Mouse (Mus musculus) forebrain, embryonic 11.5 days (tissue): Measurements from ENCODE around the gene Dgcr8. TPM values are rescaled to one million over a fixed set of nuclear protein-coding genes. Genes with fewer than 3 reads are reported as not detected.

ENCODE experiments used
- microRNA counts: library from miRNA; unstranded; fragments of <30 nt; microRNA quantifications from one replicate; lab custom pipeline; 2015
- microRNA-seq: library from miRNA; unstranded; fragments of <30 nt; microRNA quantifications from one replicate; pipeline ENCODE4, GENCODE M21; 2016; ENCODE audit not compliant: insufficient number of aligned reads
- polyA plus RNA-seq: library from polyadenylated mRNA; unstranded; fragments of >200 nt; fragmentation: Nextera tagmentation; extraction: Ambion mirVana; gene quantifications from 2 replicates; pipeline ENCODE4 v1.2.1, GENCODE M21; 2014

Gene Dgcr8
- polyA plus RNA-seq, 1 experiment from 2014 or later: 52.4 TPM

MicroRNA genes within 50 kb of the gene (microRNA counts, 519-probe panel; counts per million panel counts)
- microRNA mmu-miR-1306 (lab: Ali Mortazavi, UCI) (31.2 counts per million), microRNA mmu-miR-185 (lab: Ali Mortazavi, UCI) (4,055 counts per million, percentile 30 among the panel's probes with 10 or more counts)

Small RNA genes within 50 kb of the gene (microRNA-seq; reads per million reads assigned to microRNA genes)
- gene Gm24572 (16.0 reads per million, percentile 10 among the genes with 10 or more reads in this experiment), gene Mir1306 (635 reads per million, percentile 62 among the genes with 10 or more reads in this experiment), gene Mir185 (599 reads per million, percentile 61 among the genes with 10 or more reads in this experiment)

Other genes starting within 250 kb of the Dgcr8 start
- gene Dgcr6, start 236.4 kb downstream of the Dgcr8 start, polyA plus RNA-seq: 134 and 148 TPM in 2 replicates
- 10.2 and 12.2 TPM in 2 replicates for gene Prodh, start 199.0 kb downstream of the Dgcr8 start, polyA plus RNA-seq
- gene Rtn4r, start 161.6 kb downstream of the Dgcr8 start, polyA plus RNA-seq: 3.2 and 4.0 TPM in 2 replicates
- gene Ccdc188, start 71.4 kb downstream of the Dgcr8 start, polyA plus RNA-seq: not detected in 2 replicates
- 15.8 and 18.6 TPM in 2 replicates for gene Zdhhc8, start 54.1 kb downstream of the Dgcr8 start, polyA plus RNA-seq
- gene Trmt2a, start 40.6 kb downstream of the Dgcr8 start, polyA plus RNA-seq: 110 TPM in 2 replicates
- 1,172 and 1,252 TPM in 2 replicates for gene Ranbp1, start 40.5 kb downstream of the Dgcr8 start, polyA plus RNA-seq
- 6.2 TPM in 1 of 2 replicates, not detected in the other for gene Gm49776, start 30.9 kb downstream of the Dgcr8 start, polyA plus RNA-seq
- gene Tango2, start 58.9 kb upstream of the Dgcr8 start, polyA plus RNA-seq: 39.1 and 40.4 TPM in 2 replicates
- 99.4 and 103 TPM in 2 replicates for gene Arvcf, start 58.9 kb upstream of the Dgcr8 start, polyA plus RNA-seq
- gene Txnrd2, start 137.1 kb upstream of the Dgcr8 start, polyA plus RNA-seq: 24.8 and 26.7 TPM in 2 replicates
- 53.6 and 55.2 TPM in 2 replicates for gene Comt, start 137.6 kb upstream of the Dgcr8 start, polyA plus RNA-seq
- gene Gnb1l, start 209.5 kb upstream of the Dgcr8 start, polyA plus RNA-seq: 14.9 and 17.7 TPM in 2 replicates
- 2.6 and 3.8 TPM in 2 replicates for gene Rtl10, start 209.7 kb upstream of the Dgcr8 start, polyA plus RNA-seq